8 mouse cellular contexts compared by ENCODE assay signal in the genomic region with DNA sequence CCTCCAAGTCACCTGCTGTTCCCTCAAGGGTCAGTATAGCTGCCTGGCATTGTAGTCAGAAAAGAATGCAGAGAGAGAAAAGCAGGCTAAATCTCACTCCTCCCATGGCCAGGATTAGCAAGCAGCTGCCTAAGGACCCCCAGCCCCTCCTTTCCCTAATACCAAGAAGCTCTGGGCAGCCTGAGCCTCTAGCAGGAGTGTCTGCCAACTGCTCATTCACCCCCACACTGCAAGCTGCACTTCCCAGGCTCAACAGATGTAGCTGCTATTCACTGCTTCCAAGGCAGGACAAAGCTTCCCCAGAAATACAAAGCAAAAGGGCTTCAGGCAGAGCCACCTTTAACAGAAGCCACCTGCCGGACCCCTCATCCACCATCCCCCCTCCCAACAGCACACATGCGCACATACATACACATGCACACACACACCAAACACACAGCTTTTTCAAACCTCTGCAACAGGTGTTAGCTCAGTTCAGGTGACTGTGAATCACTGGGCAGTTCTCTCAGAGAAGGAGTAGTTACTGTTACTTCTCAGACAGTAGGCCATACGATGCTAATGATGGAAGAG. TPM values are rescaled to one million over a fixed set of nuclear protein-coding genes. Genes with fewer than 3 reads are reported as not detected.
DNase-seq lines count a peak whose midpoint lies in the region; ATAC-seq lines count a peak whose summit lies in the region.

No protein-coding gene starts in this region.

- no peaks in the 10 kb centered on the region for H3K36me3 ChIP-seq in heart, embryonic 14.5 days (ENCODE audit: control insufficient read depth, insufficient read depth, low read length)
- H3K36me3 ChIP-seq in heart, embryonic 11.5 days (ENCODE audit: control insufficient read depth, insufficient read depth, low read length): 0 out of 2 replicates have a peak, but pooled peaks cover 2% of the 10 kb centered on the region
- H3K36me3 ChIP-seq in embryonic facial prominence, embryonic 12.5 days: no peaks in the 10 kb centered on the region
- H3K36me3 ChIP-seq in hindbrain, embryonic 14.5 days (replicated peaks; ENCODE audit: control insufficient read depth, insufficient read depth): no peaks in the 10 kb centered on the region
- H3K36me3 ChIP-seq in limb, embryonic 10.5 days: peaks cover 4% of the 10 kb centered on the region; the same call in 1 of the 2 replicates

- H3K9me3 ChIP-seq in heart, embryonic 14.5 days (ENCODE audit: control insufficient read depth, low read length): no peaks in the 10 kb centered on the region
- H3K9me3 ChIP-seq in heart, embryonic 11.5 days (replicated peaks; ENCODE audit: control insufficient read depth, low read length): no peaks in the 10 kb centered on the region
- no peaks in the 10 kb centered on the region for H3K9me3 ChIP-seq in embryonic facial prominence, embryonic 12.5 days
- H3K9me3 ChIP-seq in hindbrain, embryonic 14.5 days (ENCODE audit: control insufficient read depth, low read length): no peaks in the 10 kb centered on the region
- H3K9me3 ChIP-seq in limb, embryonic 10.5 days (replicated peaks): no peaks in the 10 kb centered on the region

- no peak for ATAC-seq in heart, embryonic 14.5 days (ENCODE audit: insufficient number of reproducible peaks, insufficient read depth, low FRiP score, low read depth)
- ATAC-seq in heart, embryonic 11.5 days (replicated peaks; ENCODE audit: insufficient number of reproducible peaks, low FRiP score, low TSS enrichment): no peak
- ATAC-seq in embryonic facial prominence, embryonic 12.5 days (ENCODE audit: insufficient number of reproducible peaks, insufficient read depth, low FRiP score, low TSS enrichment): peak; percentile 72
- ATAC-seq in hindbrain, embryonic 14.5 days (ENCODE audit: low FRiP score): peak; percentile 89
- no peak for ATAC-seq in megakaryocyte progenitor cell, adult 5-6 weeks (replicated peaks; ENCODE audit: poor library complexity)

- H3K9ac ChIP-seq in heart, embryonic 14.5 days (ENCODE audit: low read length): peak overlapping the region; percentile 51
- H3K9ac ChIP-seq in heart, embryonic 11.5 days (ENCODE audit: low read depth, low read length): no peak overlapping the region
- no peak overlapping the region for H3K9ac ChIP-seq in embryonic facial prominence, embryonic 12.5 days
- H3K9ac ChIP-seq in hindbrain, embryonic 14.5 days: no peak overlapping the region

- H3K27me3 ChIP-seq in heart, embryonic 14.5 days (ENCODE audit: control insufficient read depth, insufficient read depth, low read length): no peaks in the 10 kb centered on the region
- no peaks in the 10 kb centered on the region for H3K27me3 ChIP-seq in heart, embryonic 11.5 days (ENCODE audit: control insufficient read depth, insufficient read depth, low read length)
- H3K27me3 ChIP-seq in embryonic facial prominence, embryonic 12.5 days: no peaks in the 10 kb centered on the region
- H3K27me3 ChIP-seq in hindbrain, embryonic 14.5 days (ENCODE audit: control insufficient read depth, insufficient read depth, low read length): no peaks in the 10 kb centered on the region
- H3K27me3 ChIP-seq in limb, embryonic 10.5 days (ENCODE audit: low read depth, poor library complexity, severe bottlenecking): no peaks in the 10 kb centered on the region

- no peak overlapping the region for H3K4me2 ChIP-seq in heart, embryonic 14.5 days (ENCODE audit: low read length)
- H3K4me2 ChIP-seq in heart, embryonic 11.5 days: no peak overlapping the region
- no peak overlapping the region for H3K4me2 ChIP-seq in embryonic facial prominence, embryonic 12.5 days (replicated peaks)
- no peak overlapping the region for H3K4me2 ChIP-seq in hindbrain, embryonic 14.5 days (replicated peaks)

- DNase-seq in hindbrain, embryonic 14.5 days (ENCODE audit: low spot score): peak; percentile 67
- no peak for DNase-seq in limb, embryonic 10.5 days (ENCODE audit: low spot score)
- DNase-seq in right cerebral cortex, postnatal 14 days: peak; percentile 54
- no peak for DNase-seq in liver

- H3K4me1 ChIP-seq in heart, embryonic 14.5 days (ENCODE audit: control insufficient read depth in 2 of 2, insufficient read depth in 2 of 2, low read length in 2 of 2): peaks cover 65 to 98% of the 10 kb centered on the region in 2 experiments
- peaks cover 82% of the 10 kb centered on the region for H3K4me1 ChIP-seq in heart, embryonic 11.5 days (ENCODE audit: control insufficient read depth, insufficient read depth, low read length)
- H3K4me1 ChIP-seq in embryonic facial prominence, embryonic 12.5 days: peaks cover 66% of the 10 kb centered on the region
- H3K4me1 ChIP-seq in hindbrain, embryonic 14.5 days (replicated peaks; ENCODE audit: control insufficient read depth, insufficient read depth, low read length): peaks cover 55% of the 10 kb centered on the region
- peaks cover 40% of the 10 kb centered on the region for H3K4me1 ChIP-seq in limb, embryonic 10.5 days

- WGBS in heart, embryonic 14.5 days: 51% methylated on average over 3 of the region's 3 CpGs
- WGBS in heart, embryonic 11.5 days (ENCODE audit: insufficient replicate concordance): 64% methylated on average over 3 of the region's 3 CpGs
- 44% methylated on average over 3 of the region's 3 CpGs for WGBS in embryonic facial prominence, embryonic 12.5 days
- WGBS in hindbrain, embryonic 14.5 days: 18% methylated on average over 3 of the region's 3 CpGs
- WGBS in limb, embryonic 10.5 days: 73% methylated on average over 3 of the region's 3 CpGs

- H3K4me3 ChIP-seq in heart, embryonic 14.5 days (ENCODE audit: control insufficient read depth in 1 of 2, insufficient read depth in 1 of 2, low read depth in 1 of 2, low read length in 2 of 2): no peak overlapping the region
- no peak overlapping the region for H3K4me3 ChIP-seq in heart, embryonic 11.5 days (ENCODE audit: low read depth, low read length)
- no peak overlapping the region for H3K4me3 ChIP-seq in embryonic facial prominence, embryonic 12.5 days
- no peak overlapping the region for H3K4me3 ChIP-seq in hindbrain, embryonic 14.5 days (replicated peaks; ENCODE audit: low read length)
- no peak overlapping the region for H3K4me3 ChIP-seq in limb, embryonic 10.5 days

- H3K27ac ChIP-seq in heart, embryonic 14.5 days (replicated peaks in 1 of 2; ENCODE audit: control insufficient read depth in 1 of 2, insufficient read depth in 1 of 2, low read depth in 2 of 2, low read length in 2 of 2): peak overlapping the region; percentile 30 to 53; a peak in 3 of 4 replicates
- H3K27ac ChIP-seq in heart, embryonic 11.5 days (ENCODE audit: low read depth, low read length): no peak overlapping the region
- H3K27ac ChIP-seq in embryonic facial prominence, embryonic 12.5 days: peak overlapping the region; percentile 78
- peak overlapping the region; percentile 75 for H3K27ac ChIP-seq in hindbrain, embryonic 14.5 days
- H3K27ac ChIP-seq in limb, embryonic 10.5 days: 0 out of 2 replicates have a peak overlapping the region, but pooled peaks have one; percentile 15

RNA-seq across cellular contexts. Expression of gene Mapkapk2, which starts 18.8 kb away (rescaled TPM):
- polyA plus RNA-seq in heart, embryonic 14.5 days (2014; fragmentation: Nextera tagmentation; extraction: Ambion mirVana): 59.9 and 96.1 TPM in 2 replicates
- 51.4 and 57.6 TPM in 2 replicates for polyA plus RNA-seq in heart, embryonic 11.5 days (2014; fragmentation: Nextera tagmentation; extraction: Ambion mirVana)
- polyA plus RNA-seq in embryonic facial prominence, embryonic 12.5 days (2016; fragmentation: Nextera tagmentation; extraction: Ambion mirVana): 62.3 and 63.1 TPM in 2 replicates
- polyA plus RNA-seq in hindbrain, embryonic 14.5 days (2014; fragmentation: Nextera tagmentation; extraction: Ambion mirVana): 22.5 and 23.7 TPM in 2 replicates
- polyA plus RNA-seq in limb, embryonic 10.5 days (2016; fragmentation: Nextera tagmentation; extraction: Ambion mirVana): 46.8 and 47.9 TPM in 2 replicates
- total RNA-seq in megakaryocyte progenitor cell, adult 5-6 weeks (2015): 196 and 217 TPM in 2 replicates
- total RNA-seq in megakaryocyte progenitor cell, adult 5-6 weeks (2017): 196 and 233 TPM in 2 replicates

RNA-seq across cellular contexts. Expression of gene Il10, which starts 59.2 kb away (rescaled TPM):
- not detected in 2 replicates for polyA plus RNA-seq in heart, embryonic 14.5 days (2014; fragmentation: Nextera tagmentation; extraction: Ambion mirVana)
- not detected in 2 replicates for polyA plus RNA-seq in heart, embryonic 11.5 days (2014; fragmentation: Nextera tagmentation; extraction: Ambion mirVana)
- not detected in 2 replicates for polyA plus RNA-seq in embryonic facial prominence, embryonic 12.5 days (2016; fragmentation: Nextera tagmentation; extraction: Ambion mirVana)
- not detected in 2 replicates for polyA plus RNA-seq in hindbrain, embryonic 14.5 days (2014; fragmentation: Nextera tagmentation; extraction: Ambion mirVana)
- polyA plus RNA-seq in limb, embryonic 10.5 days (2016; fragmentation: Nextera tagmentation; extraction: Ambion mirVana): not detected in 2 replicates
- 0.32 TPM in 1 of 2 replicates, not detected in the other for total RNA-seq in megakaryocyte progenitor cell, adult 5-6 weeks (2015)
- total RNA-seq in megakaryocyte progenitor cell, adult 5-6 weeks (2017): not detected in 2 replicates

RNA-seq across cellular contexts. Expression of gene Dyrk3, which starts 59.3 kb away (rescaled TPM):
- polyA plus RNA-seq in heart, embryonic 14.5 days (2014; fragmentation: Nextera tagmentation; extraction: Ambion mirVana): 1.5 and 1.7 TPM in 2 replicates
- polyA plus RNA-seq in heart, embryonic 11.5 days (2014; fragmentation: Nextera tagmentation; extraction: Ambion mirVana): 3.7 and 4.0 TPM in 2 replicates
- 6.5 and 8.7 TPM in 2 replicates for polyA plus RNA-seq in embryonic facial prominence, embryonic 12.5 days (2016; fragmentation: Nextera tagmentation; extraction: Ambion mirVana)
- polyA plus RNA-seq in hindbrain, embryonic 14.5 days (2014; fragmentation: Nextera tagmentation; extraction: Ambion mirVana): 14.8 and 18.2 TPM in 2 replicates
- polyA plus RNA-seq in limb, embryonic 10.5 days (2016; fragmentation: Nextera tagmentation; extraction: Ambion mirVana): 5.5 and 5.8 TPM in 2 replicates
- 6.4 and 7.9 TPM in 2 replicates for total RNA-seq in megakaryocyte progenitor cell, adult 5-6 weeks (2015)
- total RNA-seq in megakaryocyte progenitor cell, adult 5-6 weeks (2017): 4.0 and 5.7 TPM in 2 replicates

Comparison
In these comparisons a context has a peak if more than half of its experiments do, and no peak if none do; other contexts are left out.
1. ATAC-seq: peak in embryonic facial prominence, embryonic 12.5 days (single experiment) and hindbrain, embryonic 14.5 days (single experiment); none in heart, embryonic 14.5 days (single experiment), heart, embryonic 11.5 days (single experiment) and megakaryocyte progenitor cell, adult 5-6 weeks (single experiment).
2. DNase-seq: peak in hindbrain, embryonic 14.5 days (single experiment) and right cerebral cortex, postnatal 14 days (single experiment); none in limb, embryonic 10.5 days (single experiment) and liver (single experiment).